Mouse (Mus musculus): ENCODE data around the gene Cysrt1. TPM values are rescaled to one million over a fixed set of nuclear protein-coding genes. Genes with fewer than 3 reads are reported as not detected.

Gene Cysrt1
- not detected for total RNA-seq (2021)

DNA sequence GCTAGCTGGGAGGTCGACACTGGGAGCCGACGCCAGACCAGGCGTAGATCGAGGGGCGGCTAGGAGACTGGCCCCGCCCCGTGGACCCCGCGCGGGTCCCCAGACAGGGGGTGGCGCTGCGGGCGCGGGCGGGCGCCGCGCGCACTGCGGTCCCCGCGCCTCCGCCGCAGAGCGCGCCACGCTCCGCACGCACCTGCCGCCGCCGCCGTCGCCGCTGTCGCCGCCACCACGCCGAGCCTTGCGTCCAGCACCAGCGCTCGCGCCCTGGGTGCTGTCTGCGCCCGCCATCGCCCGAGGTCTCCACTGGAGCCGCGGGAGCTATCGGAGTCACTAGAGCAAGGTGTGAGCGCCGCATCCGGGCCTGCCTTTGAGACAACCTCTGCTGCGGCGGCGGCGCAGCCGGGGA lies at the start of gene Cysrt1, which contains the start of gene Rnf208:
TSS of gene Cysrt1 (minus strand) at position 352 of the 406 bp plus-strand sequence.
TSS of gene Rnf208 (plus strand) at position 155 of the 406 bp plus-strand sequence.
- DNase-seq, result no peak

DNA sequence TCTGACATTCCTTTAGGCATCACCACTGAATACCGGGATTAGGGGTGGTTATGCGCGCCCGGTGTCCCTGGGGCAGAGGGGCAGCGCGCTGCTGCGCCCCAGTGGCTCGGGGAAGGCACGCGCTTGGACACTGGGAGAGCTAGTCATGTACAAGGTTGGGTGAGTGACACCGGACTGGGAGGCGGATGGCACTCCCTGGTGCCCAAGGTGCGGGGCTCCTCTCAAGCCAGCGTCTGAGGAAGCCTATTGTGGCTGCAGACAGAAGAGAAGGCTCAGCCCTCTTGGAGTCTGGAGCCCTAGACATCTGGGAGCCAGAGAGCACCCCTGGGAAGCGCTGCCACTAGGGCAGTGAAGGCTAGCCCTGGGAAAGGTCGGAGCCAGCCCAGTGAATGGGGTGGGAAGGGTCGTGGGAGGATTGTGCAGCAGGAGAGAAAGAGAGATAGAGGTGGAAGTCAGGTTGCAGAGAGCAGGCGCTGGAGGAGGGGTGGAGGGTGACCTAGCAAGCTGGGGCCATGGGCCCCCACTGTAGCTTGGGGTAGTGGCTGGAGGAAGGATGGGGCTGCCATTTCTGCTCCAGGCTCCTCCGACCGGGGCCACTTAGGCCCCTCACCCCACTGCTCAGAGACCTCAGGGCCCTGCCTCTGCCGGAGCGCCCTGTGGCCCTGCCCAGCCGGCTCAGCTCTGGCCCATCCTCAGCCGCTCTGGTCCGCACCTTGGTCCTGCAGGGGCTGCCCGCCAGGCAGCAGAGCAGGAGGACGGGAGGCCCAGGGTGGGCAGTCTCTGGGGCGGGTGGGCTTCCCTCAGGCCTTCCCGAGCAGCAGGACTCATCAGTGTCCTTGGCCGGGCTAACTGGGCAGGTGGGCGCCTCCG lies 49.2 kb upstream of the Cysrt1 start:
- DNase-seq, result no peak

DNA sequence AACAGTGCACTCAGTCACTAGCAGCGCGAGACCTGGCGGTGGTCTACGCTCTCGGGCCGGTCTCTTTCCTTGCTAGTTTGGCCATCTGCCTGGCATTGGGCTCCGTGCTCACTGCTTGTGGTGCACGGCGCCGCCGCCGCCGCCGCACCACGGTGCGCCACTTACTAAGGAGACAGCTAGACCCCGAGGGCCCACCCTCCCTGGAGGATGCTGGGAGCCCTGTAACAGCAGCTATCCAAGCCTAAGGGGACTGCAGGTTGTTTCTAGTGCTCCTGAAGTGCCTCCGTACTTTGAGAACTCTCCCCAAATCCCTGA lies 48.5 kb upstream of the Cysrt1 start:
- peak; percentile 52 to 56 for DNase-seq

DNA sequence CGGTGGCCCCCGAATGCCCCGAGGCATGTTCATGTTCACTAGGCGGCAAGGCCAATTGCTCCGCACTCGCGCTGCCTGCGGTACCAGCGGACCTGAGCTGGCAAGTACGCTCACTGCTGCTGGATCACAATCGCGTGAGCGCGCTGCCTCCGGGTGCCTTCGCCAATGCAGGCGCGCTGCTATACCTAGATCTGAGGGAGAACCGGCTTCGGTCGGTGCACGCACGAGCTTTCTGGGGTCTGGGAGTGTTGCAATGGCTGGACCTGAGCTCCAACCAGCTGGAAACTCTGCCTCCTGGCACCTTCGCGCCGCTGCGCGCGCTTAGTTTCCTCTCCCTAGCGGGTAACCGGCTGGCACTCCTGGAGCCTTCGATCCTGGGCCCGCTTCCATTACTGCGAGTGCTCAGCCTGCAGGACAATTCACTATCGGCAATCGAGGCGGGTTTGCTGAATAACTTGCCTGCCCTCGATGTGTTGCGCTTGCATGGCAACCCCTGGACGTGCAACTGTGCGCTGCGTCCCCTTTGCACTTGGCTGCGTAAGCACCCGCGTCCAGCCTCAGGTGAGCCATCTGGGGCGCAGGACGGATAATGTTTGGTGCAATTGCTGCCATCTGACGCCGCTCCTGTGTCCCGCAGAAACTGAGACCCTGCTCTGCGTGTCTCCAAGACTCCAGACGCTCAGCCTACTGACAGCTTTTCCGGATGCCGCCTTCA lies 48.0 kb upstream of the Cysrt1 start:
- DNase-seq, result peak; percentile 75

DNA sequence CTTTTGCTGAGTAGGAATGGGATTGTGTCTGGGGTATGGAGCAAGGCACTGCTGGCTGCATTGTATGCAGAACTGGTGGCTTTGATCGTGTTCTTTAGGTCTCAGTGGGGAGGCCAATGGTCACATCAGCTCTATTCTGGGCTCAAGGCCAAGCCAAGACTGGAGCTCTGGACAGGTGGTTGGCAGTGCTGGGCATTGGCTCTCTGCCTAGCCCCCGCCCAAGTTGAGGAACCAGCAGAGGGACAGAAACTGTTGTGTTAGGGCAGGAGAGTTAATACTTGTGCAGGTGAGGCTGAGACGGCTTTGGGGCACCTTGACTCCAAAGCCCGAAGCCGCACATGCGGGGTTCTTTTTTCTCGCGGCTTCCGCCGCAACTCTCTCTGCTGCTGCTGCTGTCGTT lies 47.4 kb upstream of the Cysrt1 start, which contains the start of gene Lrrc26:
TSS of gene Lrrc26 (plus strand) at position 265 of the 400 bp plus-strand sequence.
- peak in 1 of 2 experiments; percentile 34 for DNase-seq

DNA sequence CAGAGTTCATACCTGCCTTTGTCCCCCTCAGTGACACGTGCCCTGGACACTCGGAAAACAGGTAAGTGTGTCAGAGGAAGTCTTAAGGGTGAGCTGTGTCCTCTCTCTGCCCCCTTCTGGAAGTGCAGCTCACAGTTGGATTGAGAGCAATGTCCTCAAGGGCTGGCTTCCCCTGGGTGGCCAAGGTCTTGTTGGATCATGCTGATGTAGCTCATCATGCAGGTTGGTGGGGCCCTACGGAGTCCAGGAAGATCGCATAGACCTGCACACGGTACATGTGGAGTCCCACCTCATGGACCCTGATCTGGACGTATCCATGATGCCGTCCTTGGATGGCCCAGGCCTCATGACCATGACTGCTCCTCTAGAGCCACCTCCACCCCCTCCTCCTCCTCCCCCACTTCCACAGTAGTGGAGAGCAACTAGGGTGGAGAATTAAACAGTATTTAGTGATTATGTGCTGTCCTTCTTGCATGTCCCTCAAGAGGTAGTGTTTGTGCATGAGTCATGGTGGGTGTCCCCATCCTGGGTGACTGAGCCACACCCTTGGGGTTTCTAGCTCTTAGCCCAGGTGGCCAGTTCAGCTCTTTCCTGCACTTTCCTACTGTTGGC lies 46.6 kb upstream of the Cysrt1 start:
- DNase-seq, result no peak

DNA sequence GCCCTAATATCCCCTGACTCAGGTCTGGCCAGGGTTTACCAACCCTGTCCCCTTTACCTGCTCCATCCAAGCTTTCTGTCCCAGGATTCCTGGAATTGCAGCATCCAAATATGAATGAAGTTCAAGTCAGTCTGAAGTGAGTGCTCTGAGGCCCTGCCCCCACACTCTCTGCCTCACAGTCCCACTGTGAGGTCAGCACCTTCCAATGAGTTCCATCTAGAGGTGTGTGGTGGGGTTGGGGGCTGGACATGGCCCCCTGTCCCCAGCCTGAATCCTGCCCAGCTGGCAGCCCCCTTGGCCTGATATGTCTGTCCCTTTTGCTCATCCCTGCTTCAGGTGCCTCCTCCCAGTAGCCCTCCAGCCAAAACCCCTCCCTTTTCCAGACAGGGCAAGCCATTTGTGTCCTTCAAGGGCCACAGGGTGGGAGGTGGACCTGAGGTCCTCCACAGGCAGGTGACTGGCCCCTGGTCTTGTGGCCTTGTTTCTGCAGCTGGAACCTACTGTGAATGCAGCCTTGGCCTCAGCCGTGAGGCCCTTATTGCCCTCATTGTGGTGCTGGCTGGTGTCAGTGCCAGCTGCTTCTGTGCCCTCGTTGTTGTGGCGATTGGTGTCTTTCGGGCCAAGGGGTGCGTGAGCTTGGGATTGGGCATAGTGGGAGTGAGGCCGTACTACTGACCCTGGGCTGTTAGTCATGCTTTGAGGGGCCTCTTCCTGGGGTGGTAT lies 45.8 kb upstream of the Cysrt1 start, which contains the start of gene Tmem210:
TSS of gene Tmem210 (plus strand) at position 219 of the 723 bp plus-strand sequence.
- DNase-seq, result no peak

DNA sequence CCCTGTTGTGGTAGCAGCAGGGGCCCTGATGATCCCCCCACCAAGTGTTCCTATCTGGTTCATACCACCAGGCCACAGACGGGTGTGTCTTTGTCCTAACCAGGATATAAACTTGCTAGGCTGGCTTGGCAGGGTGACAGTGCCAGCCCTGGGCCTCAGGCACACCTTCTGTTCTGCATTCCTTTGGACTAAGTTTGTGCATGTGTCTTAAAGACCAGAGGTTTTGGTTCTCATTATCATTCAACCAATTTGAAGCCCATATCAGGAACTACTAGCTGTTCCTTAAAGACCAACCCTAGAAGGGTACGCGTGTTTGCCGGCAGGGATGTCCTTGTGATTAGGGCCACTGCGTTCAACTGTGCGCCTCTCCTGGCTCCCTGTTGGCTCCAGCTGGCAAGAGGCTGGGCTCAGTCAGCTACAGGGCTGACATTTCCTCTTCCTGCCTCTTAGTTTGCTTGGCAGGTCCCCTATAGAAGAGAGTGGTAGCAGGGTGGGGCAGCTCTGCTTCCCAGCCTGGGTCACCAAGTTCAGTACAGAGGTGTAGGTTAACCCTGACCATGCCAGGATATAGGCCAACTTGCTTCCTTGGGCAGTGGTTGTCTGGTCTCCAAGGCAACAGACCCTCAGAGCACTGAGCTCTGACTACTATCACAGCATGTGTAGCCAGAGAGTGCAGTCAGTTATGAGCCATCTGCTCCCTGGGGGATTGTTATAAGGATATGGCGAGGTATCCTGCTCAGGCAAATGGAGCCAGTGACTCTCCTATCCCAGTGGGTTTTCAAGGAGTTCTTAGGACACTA lies 44.8 kb upstream of the Cysrt1 start:
- peak in 1 of 2 experiments; percentile 48 for DNase-seq

DNA sequence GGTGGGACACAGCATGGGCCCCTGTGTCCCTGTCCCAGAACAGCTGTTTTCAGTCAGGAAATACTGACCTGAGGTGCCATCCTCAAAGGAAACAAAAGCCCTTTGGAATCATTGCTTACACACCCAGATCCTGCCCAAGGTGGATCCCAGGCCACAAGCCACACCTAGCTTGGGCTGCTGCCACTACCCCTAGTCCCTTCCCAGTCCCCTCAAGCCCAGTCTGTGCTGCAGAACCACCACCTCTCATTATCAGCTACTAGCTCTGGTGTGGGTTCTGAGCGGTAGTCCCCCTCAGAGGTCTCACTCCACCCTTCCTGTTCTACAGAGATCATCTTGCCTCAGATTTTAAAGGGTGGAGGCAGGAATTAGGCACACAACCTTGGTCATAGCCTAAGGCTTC lies 44.1 kb upstream of the Cysrt1 start:
- no peak for DNase-seq

DNA sequence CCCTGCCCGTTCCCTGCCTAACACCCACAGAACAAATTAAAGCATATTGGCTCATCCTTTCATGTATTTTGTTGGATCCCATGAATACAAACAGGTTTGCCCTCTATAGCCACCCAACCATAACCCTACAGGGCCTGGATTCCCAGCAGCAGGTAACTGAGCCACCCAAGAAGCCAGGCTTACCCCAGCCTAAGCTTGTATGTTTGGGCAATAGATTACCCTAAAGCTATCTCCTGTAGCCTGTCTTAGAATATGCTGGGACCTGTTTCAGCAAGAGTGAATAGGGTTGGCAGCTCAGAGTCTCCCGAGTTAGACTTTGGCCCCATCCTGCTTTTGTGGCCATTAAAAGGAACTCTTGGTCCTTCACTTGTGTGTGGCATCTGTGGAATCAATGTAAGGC lies 43.3 kb upstream of the Cysrt1 start:
- DNase-seq, result no peak

DNA sequence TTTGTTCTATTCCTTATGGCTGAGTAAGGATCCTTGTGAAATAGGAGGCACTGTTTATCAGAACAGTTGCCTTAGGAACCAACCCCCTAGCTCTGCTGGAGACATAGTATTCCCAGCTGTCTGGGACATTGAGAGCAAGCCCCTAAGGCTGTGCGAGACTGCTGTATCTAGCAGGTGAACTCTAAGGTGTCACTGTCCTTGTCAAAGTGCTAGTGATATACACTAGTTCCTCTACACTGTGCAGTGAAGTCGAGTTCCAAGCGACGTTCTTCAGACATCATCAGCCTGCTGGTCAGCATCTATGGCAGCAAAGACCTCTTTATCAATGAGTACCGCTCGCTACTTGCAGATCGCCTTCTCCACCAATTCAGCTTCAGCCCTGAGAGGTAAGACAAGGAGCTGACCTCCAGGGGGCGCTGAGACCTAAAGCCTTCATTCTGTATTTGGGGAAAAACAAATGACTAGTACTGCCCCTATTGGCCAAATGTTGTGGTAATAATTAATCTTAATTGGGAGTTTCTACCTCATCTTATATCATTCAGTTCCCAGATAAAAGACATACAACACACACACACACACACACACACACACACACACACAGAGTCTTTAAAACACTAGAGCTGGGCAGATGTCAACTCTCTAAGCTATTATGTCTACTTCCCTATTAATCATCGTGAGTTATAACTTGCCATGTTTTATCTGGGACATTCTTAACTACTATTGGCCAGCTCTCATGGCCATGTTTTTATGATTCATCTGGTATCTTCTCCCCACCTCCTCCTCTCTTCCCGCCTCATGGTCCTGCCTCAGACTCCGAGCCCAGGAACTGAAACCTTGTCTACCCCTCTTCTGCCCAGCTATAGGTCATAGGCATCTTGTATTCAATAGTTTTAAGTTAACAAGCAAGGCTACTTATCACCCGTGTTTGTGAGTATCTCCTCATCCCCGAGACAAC lies 37.0 kb upstream of the Cysrt1 start:
- DNase-seq, result peak; percentile 75 to 78

DNA sequence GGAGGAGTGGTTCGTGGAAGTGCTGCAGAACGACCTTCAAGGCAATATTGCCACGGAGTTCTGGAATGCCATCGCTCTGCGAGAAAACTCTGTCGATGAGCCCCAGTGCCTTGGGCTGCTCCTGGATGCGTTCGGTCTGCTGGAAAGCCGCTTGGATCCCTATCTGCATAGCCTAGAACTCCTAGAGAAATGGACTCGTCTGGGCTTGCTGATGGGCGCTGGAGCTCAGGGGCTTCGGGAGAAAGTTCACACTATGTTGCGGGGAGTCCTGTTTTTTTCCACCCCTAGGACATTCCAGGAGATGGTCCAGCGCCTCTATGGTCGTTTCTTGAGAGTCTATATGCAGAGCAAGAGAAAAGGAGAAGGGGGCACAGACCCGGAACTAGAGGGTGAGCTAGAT lies 30.8 kb upstream of the Cysrt1 start:
- no peak for DNase-seq

DNA sequence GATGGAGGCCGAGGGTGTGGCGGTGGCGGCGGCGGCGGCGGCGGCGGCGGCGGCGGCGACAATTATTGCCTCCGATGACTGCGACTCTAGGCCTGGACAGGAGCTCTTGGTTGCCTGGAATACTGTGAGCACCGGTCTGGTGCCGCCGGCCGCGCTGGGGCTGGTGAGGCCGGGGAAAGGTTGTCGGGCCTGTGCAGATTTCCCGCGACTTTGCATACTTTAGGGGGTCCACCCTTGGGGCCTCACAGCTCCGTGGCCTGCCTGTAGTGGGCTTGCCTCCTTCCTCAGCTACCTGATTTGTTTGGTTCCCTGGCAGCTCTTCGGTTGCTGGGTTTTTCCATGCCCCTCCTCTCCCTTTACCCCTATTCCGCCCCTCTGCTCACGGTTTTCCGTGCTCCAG lies 30.3 kb upstream of the Cysrt1 start:
- no peak for DNase-seq

DNA sequence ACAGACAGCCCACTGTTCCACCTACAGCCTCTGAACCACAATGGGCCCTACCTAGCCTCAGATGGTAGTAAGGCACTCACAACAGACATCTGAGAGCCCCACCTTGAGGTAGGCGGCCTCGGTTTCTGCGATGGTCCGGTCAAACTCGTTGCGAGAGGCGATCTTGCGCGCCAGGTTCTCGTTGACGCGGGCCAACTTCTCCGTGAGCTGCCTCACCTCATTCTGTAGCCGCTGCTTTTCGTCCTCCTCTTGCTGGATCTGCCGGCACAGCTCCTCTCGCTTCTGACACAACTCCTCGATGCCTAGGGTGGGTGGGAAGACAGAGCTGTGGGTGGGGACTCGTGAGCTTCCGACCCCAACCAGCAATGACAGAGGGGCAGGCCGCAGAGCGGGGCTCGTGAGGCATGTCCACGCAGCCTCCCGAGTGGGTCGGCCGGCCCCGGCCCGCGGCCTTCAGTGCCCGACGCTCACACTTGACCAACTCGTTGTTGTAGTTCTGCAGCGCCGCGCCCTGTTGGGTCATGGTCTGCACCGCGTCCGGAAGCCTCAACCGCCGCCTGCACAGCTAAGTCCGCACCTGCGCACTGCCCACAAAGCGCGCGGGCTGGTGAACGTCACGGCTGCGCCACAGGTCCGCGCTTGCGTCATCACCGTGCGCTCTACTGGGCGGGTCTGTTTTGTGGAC lies 29.7 kb upstream of the Cysrt1 start, which contains the start of the genes Ssna1 and Anapc2:
TSS of gene Ssna1 (minus strand) at position 612 of the 685 bp plus-strand sequence.
TSS of gene Anapc2 (plus strand) at position 652 of the 685 bp plus-strand sequence.
- peak; percentile 97 to 98 for DNase-seq

DNA sequence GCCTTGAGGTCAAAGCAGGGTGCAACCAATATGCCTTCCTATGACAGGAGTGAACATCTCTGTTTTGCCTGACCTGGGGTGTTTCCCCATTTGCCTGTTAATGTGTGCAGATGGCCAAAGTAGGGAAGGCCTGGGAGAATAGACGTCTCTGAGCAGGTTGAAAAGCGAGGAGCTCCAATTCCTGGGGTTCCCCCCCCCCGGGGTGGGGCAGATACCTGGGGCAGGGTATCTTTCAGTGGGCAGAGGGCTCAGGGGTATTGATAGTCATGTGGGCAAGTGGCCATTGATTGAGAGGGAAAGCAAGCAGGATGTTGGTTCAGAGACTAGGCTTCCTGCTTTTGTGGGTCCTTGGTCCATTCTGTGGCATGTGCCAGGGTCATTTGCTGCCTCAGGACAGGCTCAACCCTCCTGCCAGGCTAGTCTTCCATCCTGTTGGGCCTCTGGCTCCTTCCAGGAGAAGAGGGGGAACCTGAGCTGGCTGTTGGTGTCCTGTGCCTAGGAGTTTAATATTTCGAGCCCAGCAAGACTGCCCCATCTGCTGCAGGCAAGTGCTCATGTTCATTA lies 25.6 kb upstream of the Cysrt1 start:
- DNase-seq, result no peak

DNA sequence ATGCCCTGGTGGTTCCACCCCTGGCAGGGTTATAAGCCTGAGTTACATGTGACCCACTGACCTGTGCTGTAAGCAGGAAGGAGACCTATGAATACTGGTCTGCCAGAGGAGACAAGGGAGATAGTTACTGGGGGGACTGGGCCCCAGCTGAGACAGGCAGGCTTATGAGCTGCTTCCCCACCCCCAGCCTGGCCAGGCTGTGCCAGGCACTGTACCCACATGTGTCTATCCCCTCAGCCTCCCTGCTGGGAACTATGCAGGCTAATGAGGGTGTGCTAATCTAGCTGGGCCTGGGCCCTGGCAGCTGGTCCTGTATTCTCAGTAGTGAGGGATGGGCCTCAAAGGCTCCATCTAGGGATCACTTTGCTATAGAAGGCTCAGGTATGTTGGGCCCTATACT lies 25.0 kb upstream of the Cysrt1 start:
- no peak for DNase-seq

DNA sequence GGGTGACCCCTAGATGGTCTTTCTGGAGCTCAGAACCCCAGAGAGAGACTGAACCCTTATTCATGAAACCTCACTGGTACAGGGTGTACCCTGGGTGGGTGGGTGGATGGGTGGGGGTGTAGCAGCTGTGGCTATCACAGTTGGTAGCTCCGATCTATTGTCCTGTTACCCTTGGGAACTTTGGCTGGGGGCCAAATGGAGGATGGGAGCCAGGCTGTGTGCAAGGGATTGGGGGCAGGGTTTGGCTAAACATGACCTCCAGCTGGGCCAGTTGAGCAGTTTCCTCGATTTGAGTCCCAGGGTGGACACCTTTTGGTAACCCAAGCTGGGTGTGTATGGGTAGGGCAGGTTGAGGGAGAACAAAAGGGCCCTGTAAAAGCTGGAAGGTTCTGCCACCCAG lies 24.5 kb upstream of the Cysrt1 start:
- DNase-seq, result peak in 1 of 2 experiments; percentile 70

DNA sequence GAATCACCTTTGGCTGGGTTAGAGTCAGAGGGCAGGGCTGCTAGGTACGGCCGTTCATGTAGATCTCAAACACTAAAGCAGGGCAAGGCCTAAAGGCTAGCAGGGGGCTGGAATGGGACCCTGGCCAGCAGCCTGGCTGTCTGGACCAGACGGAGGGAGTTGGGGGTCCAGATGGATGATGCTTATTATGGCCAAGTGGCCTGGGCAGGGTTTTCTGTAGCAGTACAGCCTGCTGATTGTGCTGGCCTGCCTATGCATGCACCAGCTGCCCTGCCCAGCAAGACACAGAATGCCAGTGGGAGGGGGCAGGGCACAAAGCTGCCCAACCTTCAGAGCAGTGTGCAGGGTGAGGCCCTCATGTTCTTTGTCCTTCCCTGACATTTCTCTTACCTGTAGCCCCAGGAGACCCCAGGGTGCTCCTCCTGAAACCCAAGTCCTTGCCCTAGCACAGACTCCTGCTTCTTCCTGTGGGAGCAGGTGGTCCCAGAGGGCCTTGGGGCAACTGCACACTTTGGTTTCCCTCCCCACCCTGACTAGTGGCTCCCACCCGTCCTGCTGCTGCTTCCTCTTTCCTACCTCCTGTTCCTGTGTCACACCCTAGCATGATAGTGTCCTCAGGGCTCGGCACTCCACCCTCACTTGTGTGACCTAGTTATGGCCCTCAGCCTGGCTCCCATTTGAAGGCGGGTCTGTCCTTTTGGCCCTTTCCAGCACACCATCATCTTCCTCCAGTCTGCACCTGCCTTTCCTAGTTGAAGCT lies 23.8 kb upstream of the Cysrt1 start:
- no peak for DNase-seq
